Mouse (Mus musculus) CH12.LX (cell line): ENCODE measurements around the gene Lrrc18. TPM values are rescaled to one million over a fixed set of nuclear protein-coding genes. Genes with fewer than 3 reads are reported as not detected.

Experiments
- DNase-seq: peaks from one replicate; pipeline ENCODE4 v3.0.0-alpha.2; 2013; ENCODE audit errors: extremely low read depth
- H3K27ac ChIP-seq: 2 replicates; pipeline ENCODE4 v1.5.1; 2012; ENCODE audit warnings: low read depth, mild to moderate bottlenecking, control low read depth, moderate library complexity; ENCODE audit not compliant: insufficient read depth
- H3K27me3 ChIP-seq: replicated peaks from 2 replicates; pipeline ENCODE3; 2012; ENCODE audit warnings: inconsistent platforms
- H3K36me3 ChIP-seq, 2 experiments: replicated peaks in 1 of 2; 2 replicates each; pipeline versions ENCODE3 to v1.6.1; 2012; ENCODE audit warnings: inconsistent platforms in 1 of 2, low read length in 1 of 2, mild to moderate bottlenecking in 1 of 2, mixed read lengths in 1 of 2, moderate library complexity in 1 of 2; ENCODE audit not compliant: control insufficient read depth in 1 of 2, insufficient read depth in 1 of 2
- H3K4me1 ChIP-seq, 2 experiments: 2 replicates each; pipeline ENCODE4 v1.6.1; 2012; ENCODE audit warnings: inconsistent platforms in 1 of 2, moderate library complexity in 1 of 2; ENCODE audit not compliant: insufficient read depth in 2 of 2, control insufficient read depth in 1 of 2
- H3K4me2 ChIP-seq: 2 replicates; pipeline ENCODE4 v1.6.1; 2012; ENCODE audit warnings: low read depth, mild to moderate bottlenecking, control low read depth; ENCODE audit not compliant: poor library complexity, insufficient read depth, severe bottlenecking
- H3K4me3 ChIP-seq, 3 experiments: fragments of 150-350 bp in 1 of 3; sonication (generic) in 1 of 3; replicated peaks in 1 of 3; 2 replicates each; pipeline versions ENCODE3 to v1.5.1; 2011 to 2012; ENCODE audit warnings: low read depth in 2 of 3, low read length in 2 of 3, mild to moderate bottlenecking in 2 of 3, moderate library complexity in 2 of 3, control low read depth in 1 of 3, improper control_type of control experiment in 1 of 3, inconsistent platforms in 1 of 3, mixed read lengths in 1 of 3; ENCODE audit not compliant: poor library complexity in 1 of 3
- H3K79me2 ChIP-seq: replicated peaks from 2 replicates; pipeline ENCODE4 v1.6.1; 2012; ENCODE audit warnings: mild to moderate bottlenecking, moderate library complexity; ENCODE audit not compliant: control insufficient read depth, poor library complexity, insufficient read depth, severe bottlenecking; ENCODE audit errors: extremely low read depth
- H3K9ac ChIP-seq: 2 replicates; pipeline ENCODE4 v1.6.1; 2012; ENCODE audit warnings: low read depth, mild to moderate bottlenecking, control low read depth, moderate library complexity; ENCODE audit not compliant: insufficient read depth
- H3K9me3 ChIP-seq: replicated peaks from 2 replicates; pipeline ENCODE3; 2012; ENCODE audit warnings: low read length, inconsistent platforms, mixed read lengths
- E2F4 ChIP-seq: IDR thresholded peaks from 2 replicates; pipeline ENCODE4 v1.6.1; 2011; ENCODE audit warnings: low read depth, low read length, improper control_type of control experiment; ENCODE audit not compliant: insufficient replicate concordance
- ELF1 ChIP-seq: IDR thresholded peaks from 2 replicates; pipeline ENCODE4 v1.6.1; 2014; ENCODE audit warnings: low read depth, mild to moderate bottlenecking, inconsistent platforms, low read length, improper control_type of control experiment
- EP300 ChIP-seq: IDR thresholded peaks from 2 replicates; pipeline ENCODE4 v1.6.1; 2011; ENCODE audit warnings: low read length, improper control_type of control experiment
- HCFC1 ChIP-seq: IDR thresholded peaks from 2 replicates; pipeline ENCODE4 v1.6.1; 2012; ENCODE audit warnings: low read depth, mild to moderate bottlenecking, inconsistent platforms, low read length, improper control_type of control experiment
- JUN ChIP-seq: IDR thresholded peaks from 2 replicates; pipeline ENCODE4 v1.6.1; 2011; ENCODE audit warnings: low read depth, mild to moderate bottlenecking, low read length, improper control_type of control experiment, moderate library complexity; ENCODE audit not compliant: insufficient read depth
- MAFK ChIP-seq: IDR thresholded peaks from 2 replicates; pipeline ENCODE4 v1.6.1; 2011; ENCODE audit warnings: low read length, improper control_type of control experiment; ENCODE audit not compliant: insufficient replicate concordance
- MAX ChIP-seq: IDR thresholded peaks from 2 replicates; pipeline ENCODE4 v1.6.1; 2011; ENCODE audit warnings: low read length, improper control_type of control experiment
- MEF2A ChIP-seq: IDR thresholded peaks from 2 replicates; pipeline ENCODE4 v1.6.1; 2014; ENCODE audit warnings: low read depth, mild to moderate bottlenecking, inconsistent platforms, low read length, improper control_type of control experiment, borderline replicate concordance
- NRF1 ChIP-seq: IDR thresholded peaks from 2 replicates; pipeline ENCODE4 v1.6.1; 2014; ENCODE audit warnings: low read depth, mild to moderate bottlenecking, inconsistent platforms, low read length, improper control_type of control experiment, moderate library complexity
- POLR2A ChIP-seq: IDR thresholded peaks from 2 replicates; pipeline ENCODE4 v1.6.1; 2011; ENCODE audit warnings: low read depth, mild to moderate bottlenecking, improper control_type of control experiment, low read length
- POLR2AphosphoS2 ChIP-seq: IDR thresholded peaks from 2 replicates; pipeline ENCODE4 v1.6.1; 2011; ENCODE audit warnings: low read depth, low read length, improper control_type of control experiment
- RAD21 ChIP-seq: IDR thresholded peaks from 2 replicates; pipeline ENCODE4 v1.6.1; 2011; ENCODE audit warnings: low read depth, mild to moderate bottlenecking, low read length, improper control_type of control experiment, moderate library complexity
- SMC3 ChIP-seq: IDR thresholded peaks from 2 replicates; pipeline ENCODE4 v1.6.1; 2011; ENCODE audit warnings: low read depth, low read length, improper control_type of control experiment
- TBP ChIP-seq: conservative IDR thresholded peaks from 2 replicates; pipeline ENCODE4 v1.6.1; 2011; ENCODE audit warnings: low read depth, low read length, improper control_type of control experiment
- TCF12 ChIP-seq: IDR thresholded peaks from 2 replicates; pipeline ENCODE4 v1.6.1; 2014; ENCODE audit warnings: low read depth, mild to moderate bottlenecking, inconsistent platforms, low read length, improper control_type of control experiment
- UBTF ChIP-seq: IDR thresholded peaks from 2 replicates; pipeline ENCODE4 v1.6.1; 2012; ENCODE audit warnings: low read depth, mild to moderate bottlenecking, inconsistent platforms, low read length, improper control_type of control experiment, moderate library complexity
- USF2 ChIP-seq: conservative IDR thresholded peaks from 2 replicates; pipeline ENCODE4 v1.6.1; 2011; ENCODE audit warnings: low read depth, low read length, improper control_type of control experiment
- ZC3H11A ChIP-seq: IDR thresholded peaks from 2 replicates; pipeline ENCODE4 v1.6.1; 2012; ENCODE audit warnings: low read depth, mild to moderate bottlenecking, inconsistent platforms, low read length, improper control_type of control experiment
- ZMIZ1 ChIP-seq: IDR thresholded peaks from 2 replicates; pipeline ENCODE4 v1.6.1; 2012; ENCODE audit warnings: low read depth, mild to moderate bottlenecking, inconsistent platforms, low read length, improper control_type of control experiment
- dilution Hi-C: fragments of 300-500 bp; cut with MboI; formaldehyde crosslinking; loops from 2 replicates; pipeline ENCODE4 v1.14.3; 2020; ENCODE audit warnings: low sequenced_read_pairs; ENCODE audit not compliant: extremely low pct_unique_long_range_greater_than_20kb, extremely low pct_ligation_motif_present
- in situ Hi-C: fragments of 300-500 bp; cut with MboI; formaldehyde crosslinking; loops from 3 replicates; pipeline ENCODE4 v1.14.3; 2019; ENCODE audit warnings: low sequenced_read_pairs, low pct_ligation_motif_present, low pct_unique_long_range_greater_than_20kb, mixed read lengths
- polyA plus RNA-seq: library from polyadenylated mRNA; unstranded; fragments of >175 nt; gene quantifications from 2 replicates; pipeline ENCODE4 v1.2.1, GENCODE M21; 2012; ENCODE audit warnings: low read depth; ENCODE audit not compliant: insufficient read length
- total RNA-seq, 2 experiments: library from RNA; depleted of rRNA; stranded (reverse); fragments of 300-350 nt in 1 of 2; fragments of >200 nt in 1 of 2; gene quantifications; 2 replicates each; pipeline ENCODE4 v1.2.3; 2012 to 2014

Lrrc18 gene
- total and polyA plus RNA-seq, 3 experiments, result 0.08 to 0.76 TPM; not detected in 1

- Histone ChIP-seq H3K4me1 (no peaks in the 10 kb centered on the region), H3K9me3 (no peaks in the 10 kb centered on the region), H3K9ac (no peak overlapping the region), H3K4me3 (no peak overlapping the region), H3K27ac (no peak overlapping the region), H3K4me2 (no peak overlapping the region), H3K36me3 (peaks cover 69 to 87% of the 10 kb centered on the region in 2 experiments), H3K79me2 (no peaks in the 10 kb centered on the region; the same call in 1 of the 2 replicates), H3K27me3 (no peaks in the 10 kb centered on the region)
- no peak for TF ChIP-seq TCF12
- TF ChIP-seq E2F4, result no peak
- no peak for TF ChIP-seq POLR2AphosphoS2
- TF ChIP-seq ZC3H11A, result no peak
- TF ChIP-seq HCFC1, result no peak
- in situ Hi-C loops, result no loop called here
- dilution Hi-C loops, result no loop called here
- no peak for DNase-seq
Measured at GRCm38 (mm10) chr14:33053441-33053840, 62.3 kb downstream of the Lrrc18 start.

GRCm38 (mm10) chr14:33058881-33059660 lies 67.9 kb downstream of the Lrrc18 start:
- dilution Hi-C loops, result no loop called here
- in situ Hi-C loops, result loop anchor here (5.0 kb wide), 1 partner anchor 37 kb away; no protein-coding TSS in a partner anchor
- H3K9ac ChIP-seq, result no peak overlapping the region
- no peaks in the 10 kb centered on the region; the same call in 1 of the 2 replicates for H3K79me2 ChIP-seq
- no peaks in the 10 kb centered on the region for H3K27me3 ChIP-seq
- no peak overlapping the region for H3K27ac ChIP-seq
- no peak overlapping the region for H3K4me3 ChIP-seq
- no peak overlapping the region for H3K4me2 ChIP-seq
- TF ChIP-seq MEF2A (no peak), MAFK (no peak), JUN (no peak), ZMIZ1 (no peak), USF2 (no peak), RAD21 (no peak), SMC3 (no peak)
- H3K9me3 ChIP-seq, result no peaks in the 10 kb centered on the region
- DNase-seq, result no peak
- H3K4me1 ChIP-seq, result no peaks in the 10 kb centered on the region
- peaks cover 76 to 96% of the 10 kb centered on the region in 2 experiments for H3K36me3 ChIP-seq

- in situ Hi-C loops, result no loop called here
- H3K9ac ChIP-seq, result no peak overlapping the region
- H3K36me3 ChIP-seq, result peaks cover 72 to 95% of the 10 kb centered on the region in 2 experiments
- H3K4me2 ChIP-seq, result no peak overlapping the region
- H3K4me3 ChIP-seq, result no peak overlapping the region
- no peaks in the 10 kb centered on the region for H3K27me3 ChIP-seq
- no peak overlapping the region for H3K27ac ChIP-seq
- TF ChIP-seq UBTF, result no peak
- TF ChIP-seq RAD21, result no peak
- TF ChIP-seq EP300, result no peak
- TF ChIP-seq ZC3H11A, result no peak
- TF ChIP-seq POLR2AphosphoS2, result no peak
- no peak for TF ChIP-seq TBP
- TF ChIP-seq ELF1, result no peak
- no peak for TF ChIP-seq POLR2A
- TF ChIP-seq NRF1, result no peak
- TF ChIP-seq MAX, result no peak
- DNase-seq, result no peak
- no peaks in the 10 kb centered on the region for H3K79me2 ChIP-seq
- H3K4me1 ChIP-seq, result no peaks in the 10 kb centered on the region
- dilution Hi-C loops, result no loop called here
- no peaks in the 10 kb centered on the region for H3K9me3 ChIP-seq
Measured at GRCm38 (mm10) chr14:33062996-33063395, 71.8 kb downstream of the Lrrc18 start.
